Mouse (Mus musculus) erythroid progenitor cell, adult 5-6 weeks (primary cell): Measurements from ENCODE around the gene Npff. TPM values are rescaled to one million over a fixed set of nuclear protein-coding genes. Genes with fewer than 3 reads are reported as not detected.

ENCODE experiments used
- ATAC-seq: replicated peaks from 2 replicates; pipeline ENCODE4 v1.8.0; 2016; ENCODE audit warnings: moderate number of reproducible peaks, mild to moderate bottlenecking, moderate TSS enrichment, inconsistent platforms; ENCODE audit not compliant: poor library complexity, low FRiP score, severe bottlenecking
- total RNA-seq, 2 experiments: library from RNA; stranded (forward) in 1 of 2; stranded (reverse) in 1 of 2; fragments of 150-400 nt in 1 of 2; fragments of 186-747, 209-891 nt in 1 of 2; gene quantifications; 2 replicates each; pipeline versions ENCODE4 v1.2.3 to v1.2.4; 2015 to 2017; ENCODE audit warnings: low replicate concordance in 2 of 2

Npff gene
- total RNA-seq (2015; ENCODE audit: low replicate concordance) (9.2 and 12.6 TPM in 2 replicates), total RNA-seq (2017; ENCODE audit: low replicate concordance) (3.3 TPM in 1 of 2 replicates, not detected in the other)

DNA sequence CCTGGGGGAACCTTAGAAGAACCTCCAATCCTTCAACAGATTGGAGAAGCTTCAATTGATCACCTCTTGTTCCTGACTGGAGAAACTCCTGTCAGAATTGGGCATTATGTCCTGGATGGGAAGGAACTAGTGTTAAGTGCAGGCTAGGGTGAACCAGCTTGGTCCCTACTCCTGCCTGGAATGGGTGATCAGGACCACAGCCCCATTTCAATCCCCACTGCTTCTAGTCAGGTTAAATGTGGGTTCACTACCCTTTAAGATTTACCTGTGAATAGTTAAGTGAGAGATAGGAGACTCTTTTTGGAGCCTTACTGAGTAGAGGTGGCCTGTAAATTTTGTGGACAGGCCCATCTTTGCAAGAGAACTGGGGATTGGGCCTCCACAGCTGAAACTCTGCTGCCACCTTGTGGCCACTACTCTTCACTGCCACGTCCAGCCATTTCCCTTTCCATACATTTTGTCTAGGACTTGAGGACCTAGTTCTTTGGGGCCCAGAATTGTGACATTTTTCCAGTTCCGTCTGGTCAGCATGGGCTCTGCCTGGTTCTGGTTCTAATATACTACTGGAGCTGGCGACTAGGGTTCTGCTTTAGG lies at the start of gene Npff:
Gene Npff (minus strand): TSS at position 51 of the 594 bp plus-strand sequence.
- ATAC-seq: peak; percentile 73

- no peak for ATAC-seq
Observed at GRCm38 (mm10) chr15:102572081-102572480, 47.3 kb upstream of the Npff start.

DNA sequence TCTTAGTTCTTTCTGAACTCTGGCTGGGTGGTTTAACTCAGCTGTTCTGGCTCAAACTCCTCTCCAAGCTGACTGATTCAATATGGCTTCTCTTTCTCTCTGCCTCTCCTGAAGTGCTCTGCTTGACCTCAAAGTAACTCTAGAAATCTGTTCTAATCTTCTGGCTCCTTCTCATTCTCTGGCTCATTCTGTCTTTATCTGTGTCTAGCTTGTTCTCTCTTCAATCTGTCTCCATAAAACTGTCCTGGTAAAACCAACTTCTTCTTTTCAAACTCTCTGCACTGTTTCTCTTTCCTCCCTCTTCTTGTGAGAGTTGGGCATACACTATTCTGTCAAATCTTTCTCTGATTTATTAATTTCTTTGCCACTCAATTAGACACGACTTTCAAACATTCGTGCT lies 43.1 kb upstream of the Npff start:
- ATAC-seq: no peak

DNA sequence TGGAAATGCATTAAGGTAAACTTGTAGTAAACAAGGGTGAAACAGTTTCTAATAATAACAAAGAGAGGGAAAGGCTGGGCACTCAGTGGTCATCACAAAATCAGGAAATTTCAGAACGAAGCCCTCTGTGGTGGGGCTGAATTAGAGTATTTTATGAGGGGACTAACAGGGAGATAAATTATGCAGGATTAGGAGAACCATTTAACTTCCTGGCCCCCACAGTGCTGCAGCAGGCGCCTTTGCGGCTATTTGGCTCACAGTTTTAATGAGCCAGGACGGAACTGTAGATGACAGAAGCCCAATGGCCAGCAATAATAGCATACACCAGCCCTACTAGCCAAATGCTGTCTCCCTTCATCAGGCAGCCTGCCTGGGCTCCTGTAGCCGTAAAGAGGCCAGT lies 38.9 kb upstream of the Npff start:
- no peak for ATAC-seq

DNA sequence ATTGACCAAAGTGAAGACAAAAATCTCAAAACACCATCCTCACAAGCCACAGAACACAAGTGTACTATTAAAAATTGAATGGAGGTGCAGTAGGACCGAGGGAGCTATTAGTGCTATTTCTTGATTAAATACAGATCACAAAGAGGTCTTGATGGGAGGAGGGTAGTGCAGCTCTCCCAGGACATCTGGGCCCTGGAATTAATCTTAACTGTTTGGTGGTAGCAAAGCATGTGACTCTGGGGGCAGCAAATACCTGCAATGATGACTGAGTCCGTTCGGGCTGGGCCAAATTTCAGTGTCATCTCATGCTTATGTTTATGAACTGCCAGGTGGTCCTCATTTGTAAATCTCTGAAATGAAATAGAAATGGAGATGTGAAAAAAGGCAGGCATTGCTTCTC lies 38.3 kb upstream of the Npff start:
- no peak for ATAC-seq

- no peak for ATAC-seq
Observed at GRCm38 (mm10) chr15:102562491-102562890, 37.7 kb upstream of the Npff start.

- no peak for ATAC-seq
Observed at GRCm38 (mm10) chr15:102557580-102557979, 32.8 kb upstream of the Npff start.

DNA sequence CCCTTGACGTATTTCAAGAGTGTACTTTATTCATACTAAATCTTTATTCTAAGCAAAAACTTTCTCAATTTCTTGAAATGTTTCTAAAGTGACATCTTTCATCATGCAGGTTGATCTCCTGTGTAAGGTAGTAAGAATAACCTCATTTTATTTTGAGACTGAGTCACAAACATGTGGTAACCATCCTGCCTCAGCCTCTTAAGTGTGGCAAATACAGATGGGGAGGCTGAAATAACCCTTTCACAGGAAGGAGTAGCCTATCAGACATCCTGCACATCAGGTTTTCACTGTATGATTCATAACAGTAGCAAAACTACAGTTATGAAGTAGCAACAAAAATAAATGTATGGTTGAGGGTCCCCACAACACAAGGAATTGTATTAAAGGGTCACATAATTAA lies 30.8 kb upstream of the Npff start:
- ATAC-seq: no peak

DNA sequence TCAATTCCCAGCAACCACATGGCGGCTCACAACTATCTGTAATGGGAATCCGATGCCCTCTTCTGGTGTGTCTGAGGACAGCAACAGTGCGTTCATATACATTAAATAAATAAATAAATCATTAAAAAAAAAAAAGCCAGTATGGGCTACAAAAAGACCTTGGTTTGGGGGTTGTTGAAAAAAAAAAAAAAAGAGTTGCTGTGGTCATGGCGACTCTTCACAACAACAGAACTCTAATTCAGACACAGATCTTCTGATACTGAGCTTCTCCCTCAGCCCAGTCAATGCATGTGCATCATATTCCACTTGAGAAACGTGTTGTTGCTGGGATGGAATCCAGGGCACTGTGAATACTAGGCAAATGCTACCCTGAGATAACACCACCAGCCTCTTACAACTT lies 27.9 kb upstream of the Npff start:
- no peak for ATAC-seq

- no peak for ATAC-seq
Observed at GRCm38 (mm10) chr15:102547478-102547877, 22.7 kb upstream of the Npff start.

DNA sequence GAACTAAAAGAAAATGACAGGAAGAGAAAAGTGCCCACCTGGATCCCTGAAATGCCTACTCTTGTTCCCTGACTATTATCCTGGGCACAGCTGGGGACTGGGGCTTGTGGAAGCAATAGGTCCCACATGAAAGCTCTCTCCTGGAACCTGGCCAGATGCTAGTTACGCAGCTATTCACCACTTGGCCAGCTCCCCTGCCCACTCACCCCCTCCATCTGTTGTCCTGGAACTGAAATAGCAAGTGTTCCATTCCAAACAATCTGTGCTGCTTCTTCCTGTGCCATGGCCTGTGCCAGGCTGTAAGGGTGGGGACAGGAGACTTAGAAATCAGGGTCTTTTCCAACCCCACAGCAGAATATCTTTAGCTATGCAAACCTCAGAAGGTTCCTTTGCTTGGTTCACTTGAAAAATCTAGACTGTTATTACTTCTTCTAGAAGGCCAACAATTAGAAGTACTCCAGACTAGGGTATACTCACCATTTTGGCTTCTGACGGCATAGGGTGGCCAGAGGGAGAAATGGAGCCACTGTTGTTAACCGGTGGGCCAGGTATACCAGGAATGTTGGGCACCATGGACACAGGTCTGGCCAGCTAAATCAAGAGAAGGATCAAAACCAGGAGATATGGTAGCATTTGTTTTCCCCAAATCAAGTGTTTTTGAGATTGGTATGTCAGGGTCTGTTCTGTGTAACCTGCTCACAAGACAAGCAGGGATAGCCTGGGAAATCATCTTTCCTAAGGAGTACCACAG lies 22.1 kb upstream of the Npff start:
- no peak for ATAC-seq

GRCm38 (mm10) chr15:102546246-102546645 lies 21.5 kb upstream of the Npff start:
- ATAC-seq: no peak

DNA sequence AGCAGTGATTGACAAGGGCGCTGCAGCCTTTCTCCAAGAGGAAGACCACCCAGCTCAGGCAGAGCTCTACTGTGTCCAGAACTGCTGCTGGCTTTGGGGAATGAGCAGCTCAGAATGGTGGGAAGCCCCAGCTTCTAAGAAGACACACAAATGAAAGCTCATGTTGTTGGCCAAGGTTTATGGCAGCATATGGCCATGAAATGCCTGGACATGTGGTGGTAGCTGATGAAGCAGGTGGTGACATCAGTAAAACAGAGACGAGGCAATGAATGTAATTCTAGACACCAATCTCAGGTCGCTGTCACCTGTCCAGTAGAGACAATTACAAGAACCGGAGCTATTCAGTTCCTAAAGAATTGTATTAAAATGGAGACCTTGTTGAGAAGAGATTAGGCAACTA lies 20.1 kb upstream of the Npff start:
- ATAC-seq: no peak

GRCm38 (mm10) chr15:102533926-102534325 lies 9.2 kb upstream of the Npff start:
- ATAC-seq: no peak

- no peak for ATAC-seq
Observed at GRCm38 (mm10) chr15:102532106-102532900, 7.6 kb upstream of the Npff start.

GRCm38 (mm10) chr15:102531586-102531985 lies 6.8 kb upstream of the Npff start:
- ATAC-seq: no peak

DNA sequence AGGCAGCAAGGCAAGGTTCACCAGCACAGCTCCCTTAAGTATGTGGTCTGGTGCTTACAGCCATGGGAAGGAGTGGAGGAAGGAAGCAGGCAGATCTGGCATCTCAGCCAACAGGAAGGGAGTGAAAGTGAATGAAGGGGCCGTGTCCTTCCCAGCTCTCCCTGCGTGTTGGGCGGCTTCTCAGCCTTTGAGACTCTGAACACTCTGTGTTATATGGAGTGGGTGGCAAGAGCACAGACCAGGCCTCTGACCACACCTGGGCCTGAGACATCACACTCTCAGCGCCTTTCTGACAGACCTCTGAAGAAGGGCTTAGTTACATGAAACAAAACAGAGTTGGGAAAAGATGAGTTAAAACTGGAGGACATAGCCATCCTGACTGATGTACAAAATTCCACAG lies 5.8 kb upstream of the Npff start:
- ATAC-seq: no peak

- ATAC-seq: no peak
Observed at GRCm38 (mm10) chr15:102528396-102528795, 3.7 kb upstream of the Npff start.

- ATAC-seq: no peak
Observed at GRCm38 (mm10) chr15:102527936-102528335, 3.2 kb upstream of the Npff start.

GRCm38 (mm10) chr15:102526111-102527002 lies 1.6 kb upstream of the Npff start:
- no peak for ATAC-seq
